ENCODE assay signal across 1 mouse cellular context in the genomic region with DNA sequence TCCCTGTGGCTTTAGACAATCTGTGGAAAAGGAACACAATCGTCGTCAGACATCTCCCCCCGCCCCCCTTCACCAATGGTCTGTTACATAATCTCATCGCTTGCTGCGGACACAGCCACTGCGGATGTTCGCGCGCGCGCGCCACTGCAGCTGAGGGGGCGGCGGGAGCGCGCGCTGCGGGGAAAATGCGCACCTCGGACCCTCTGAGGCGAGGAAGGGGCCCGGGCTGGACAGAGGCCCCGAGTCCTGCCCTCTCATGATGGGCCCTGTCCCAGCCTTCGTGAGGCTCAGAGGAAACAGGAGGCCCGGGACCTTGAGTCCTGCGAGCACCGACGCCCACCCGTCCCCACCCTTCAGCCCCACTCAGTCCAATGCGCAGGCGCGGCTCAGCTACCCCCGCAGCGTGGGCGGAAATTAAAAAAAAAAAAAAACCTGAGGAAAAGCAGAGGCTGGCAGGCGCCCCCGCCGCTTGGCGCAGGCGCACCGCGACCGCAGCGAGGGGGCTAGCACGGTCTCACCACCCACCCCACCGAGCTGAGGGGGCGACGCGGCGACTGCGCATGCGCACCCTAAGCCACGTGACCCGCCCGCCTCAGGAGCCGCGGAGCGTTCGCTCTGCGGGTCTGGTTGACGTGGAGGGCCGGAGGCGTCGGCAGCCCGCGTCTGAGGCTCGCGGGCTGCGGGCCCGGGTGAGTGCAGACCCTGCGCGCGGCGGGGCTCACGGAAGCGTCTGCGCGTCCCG.
TF ChIP-seq lines count a peak whose summit lies in the region.

A gene (plus strand): TSS at position 446 of the 742 bp plus-strand sequence.

TF ChIP-seq in MEL, 35 proteins besides CTCF, POLR2A, EP300 and RAD21 (continued from another document):
- peak; percentile 94 for TF ChIP-seq ZNF384 (IDR thresholded peaks at IDR 0.05; ENCODE audit: low read depth, low read length)
- no peak; the same call in 1 of the 2 replicates for TF ChIP-seq KAT2A (conservative IDR thresholded peaks at IDR 0.05; ENCODE audit: low read depth, low read length)
- TF ChIP-seq ZMIZ1 (IDR thresholded peaks at IDR 0.05; ENCODE audit: low read depth, low read length) = peak; percentile 89
- TF ChIP-seq ETS1 (IDR thresholded peaks at IDR 0.05; ENCODE audit: low read depth, low read length) = no peak
- TF ChIP-seq BHLHE40 (IDR thresholded peaks at IDR 0.05; ENCODE audit: borderline replicate concordance, low read depth, low read length) = peak; percentile 47; the same call in 1 of the 2 replicates
- TF ChIP-seq GABPA (IDR thresholded peaks at IDR 0.05; ENCODE audit: low read depth, low read length) = no peak
